Mouse (Mus musculus): Measurements from ENCODE around the gene Gm44965.

The Gm44965 gene

GRCm38 (mm10) chr6:48593158-48594042 is at the start of gene Gm44965, which contains the start of gene Repin1:
TSS of gene Gm44965 (plus strand) at chr6:48593941.
TSS of gene Repin1 (plus strand) at chr6:48593883.
- peak; percentile 94 for DNase-seq

- DNase-seq = no peak
Measured at GRCm38 (mm10) chr6:48545251-48545650, 48.5 kb upstream of the Gm44965 start.

GRCm38 (mm10) chr6:48546271-48546670 is 47.5 kb upstream of the Gm44965 start:
- no peak for DNase-seq

- DNase-seq = no peak
Measured at GRCm38 (mm10) chr6:48546858-48547257, 46.9 kb upstream of the Gm44965 start.

- DNase-seq = no peak
Measured at GRCm38 (mm10) chr6:48548314-48548713, 45.4 kb upstream of the Gm44965 start.

- no peak for DNase-seq
Measured at GRCm38 (mm10) chr6:48552918-48553317, 40.8 kb upstream of the Gm44965 start.

GRCm38 (mm10) chr6:48553819-48554218 is 39.9 kb upstream of the Gm44965 start:
- no peak for DNase-seq

- peak; percentile 99 for DNase-seq
Measured at GRCm38 (mm10) chr6:48554280-48555103, 39.2 kb upstream of the Gm44965 start, which contains the start of gene Lrrc61. TSS of gene Lrrc61 (plus strand) at chr6:48554796.

- DNase-seq = no peak
Measured at GRCm38 (mm10) chr6:48555104-48555890, 38.4 kb upstream of the Gm44965 start.

- no peak for DNase-seq
Measured at GRCm38 (mm10) chr6:48555956-48556355, 37.8 kb upstream of the Gm44965 start.

- no peak for DNase-seq
Measured at GRCm38 (mm10) chr6:48565693-48566310, 27.9 kb upstream of the Gm44965 start.

GRCm38 (mm10) chr6:48566312-48566711 is 27.4 kb upstream of the Gm44965 start:
- DNase-seq = no peak

GRCm38 (mm10) chr6:48568036-48568984 is 25.4 kb upstream of the Gm44965 start:
- DNase-seq = no peak

GRCm38 (mm10) chr6:48569065-48569807 is 24.5 kb upstream of the Gm44965 start:
- no peak for DNase-seq

- no peak for DNase-seq
Measured at GRCm38 (mm10) chr6:48572014-48572413, 21.7 kb upstream of the Gm44965 start.

GRCm38 (mm10) chr6:48572572-48573061 is 21.1 kb upstream of the Gm44965 start, which contains the start of gene Rarres2:
TSS of gene Rarres2 (minus strand) at chr6:48572789.
- no peak for DNase-seq

- no peak for DNase-seq
Measured at GRCm38 (mm10) chr6:48573280-48573679, 20.5 kb upstream of the Gm44965 start.

GRCm38 (mm10) chr6:48573981-48574380 is 19.8 kb upstream of the Gm44965 start:
- DNase-seq = no peak

- no peak for DNase-seq
Measured at GRCm38 (mm10) chr6:48578736-48579135, 15.0 kb upstream of the Gm44965 start.

GRCm38 (mm10) chr6:48579215-48579648 is 14.5 kb upstream of the Gm44965 start:
- DNase-seq = no peak

Measured in right cerebral cortex, postnatal 14 days (tissue).